Mouse (Mus musculus): ENCODE measurements at regions not wholly inside any gene's neighbourhood (a gene's known extent, or its start where the extent isn't known, plus 50 kb on each side); places are given as distances from the start of the nearest gene placed in this dataset.

GRCm38 (mm10) chr3:150435818-150436607 lies 1001.7 kb upstream of the Adgrl4 start:
- Histone ChIP-seq H3K27me3 (ENCODE audit: insufficient read depth, poor library complexity, severe bottlenecking) (no peaks in the 10 kb centered on the region), H3K27ac (no peak overlapping the region), H3K9me3 (no peaks in the 10 kb centered on the region), H3K36me3 (no peaks in the 10 kb centered on the region), H3K4me1 (replicated peaks) (no peaks in the 10 kb centered on the region; the same call in 1 of the 2 replicates), H3K4me3 (no peak overlapping the region)
- DNase-seq (ENCODE audit: low spot score) = no peak
- 92% methylated on average over 6 of the region's 6 CpGs for WGBS

Measured in hindbrain, embryonic 10.5 days (tissue).